Mouse (Mus musculus): ENCODE measurements at regions not wholly inside any gene's neighbourhood (a gene's known extent, or its start where the extent isn't known, plus 50 kb on each side); places are given as distances from the start of the nearest gene placed in this dataset.

DNA sequence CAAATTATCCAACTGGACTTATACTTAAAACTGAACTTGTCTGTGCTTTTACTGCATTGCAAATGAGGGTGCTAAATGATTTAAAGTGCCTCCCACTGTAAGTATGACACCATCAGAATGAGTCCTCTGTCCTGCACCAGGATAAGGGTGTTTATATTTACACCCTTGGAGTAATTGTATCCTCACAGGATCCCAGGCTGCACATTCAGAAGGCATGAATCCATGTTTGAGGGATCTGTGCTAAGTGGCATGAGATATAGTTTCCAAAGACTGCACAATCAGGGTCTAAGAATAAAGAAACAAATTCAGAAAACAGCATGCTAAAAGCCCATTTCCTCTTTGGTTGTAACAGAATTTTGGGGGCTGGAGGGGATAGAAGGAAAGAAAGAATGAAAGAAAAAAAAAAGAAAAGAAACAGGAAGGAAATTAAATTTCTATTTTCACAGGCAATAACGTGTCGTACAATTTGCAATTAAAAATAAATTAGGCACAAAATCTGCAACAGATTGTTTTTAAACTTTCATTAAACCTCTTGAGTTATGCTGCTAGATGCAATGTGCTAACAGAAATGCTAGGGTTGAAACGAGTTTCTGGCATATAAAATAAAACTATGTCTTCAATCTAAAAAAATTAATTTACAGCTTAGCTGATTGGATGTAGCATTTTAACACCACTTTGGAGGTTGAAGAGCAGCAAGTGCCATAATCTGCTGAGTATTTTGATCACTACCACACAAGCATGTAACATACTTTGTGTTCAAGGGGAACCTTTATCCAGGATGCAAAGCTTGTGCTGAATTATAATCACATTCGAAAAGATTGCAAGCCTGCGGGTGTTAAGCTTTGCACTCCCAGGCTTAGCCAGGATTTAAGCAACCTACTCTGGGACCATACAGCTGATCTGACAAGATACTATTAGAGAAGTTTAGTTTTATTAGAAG lies 689.9 kb upstream of the Tenm3 start:
- Histone ChIP-seq H3K27ac (ENCODE audit: insufficient read depth, low read length) (no peak overlapping the region), H3K4me3 (ENCODE audit: insufficient read depth, low read length) (no peak overlapping the region)
- TF ChIP-seq CTCF (IDR thresholded peaks at IDR 0.05; ENCODE audit: borderline replicate concordance, insufficient read depth, low read length) (no peak), POLR2A (IDR thresholded peaks at IDR 0.05; ENCODE audit: low read depth, low read length) (no peak)

DNA sequence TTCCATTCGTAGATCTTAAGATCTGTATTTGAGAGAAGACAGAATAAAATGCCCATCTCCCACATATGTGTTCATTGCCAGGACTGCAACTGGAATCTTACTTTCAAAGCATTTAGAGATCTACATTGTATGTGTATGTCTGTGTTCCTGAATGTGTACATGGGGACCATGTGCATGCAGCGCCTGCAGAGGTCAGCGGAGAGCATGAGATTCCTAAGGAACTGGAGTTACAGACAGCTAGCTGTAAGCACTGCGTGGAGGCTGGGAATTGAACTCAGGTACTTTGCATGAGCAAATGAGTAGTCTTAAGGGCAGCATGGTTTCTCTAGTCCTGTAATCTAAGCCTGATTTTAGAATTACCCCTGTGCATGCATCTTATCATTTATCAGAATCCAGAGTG lies 685.5 kb upstream of the Tenm3 start:
- Histone ChIP-seq H3K27ac (ENCODE audit: insufficient read depth, low read length) (no peak overlapping the region), H3K4me1 (ENCODE audit: control insufficient read depth, insufficient read depth, low read length) (no peaks in the 10 kb centered on the region), H3K4me3 (ENCODE audit: insufficient read depth, low read length) (no peak overlapping the region)
- TF ChIP-seq CTCF (IDR thresholded peaks at IDR 0.05; ENCODE audit: borderline replicate concordance, insufficient read depth, low read length) = peak; percentile 64; the same call in 1 of the 2 replicates
- no peak for TF ChIP-seq POLR2A (IDR thresholded peaks at IDR 0.05; ENCODE audit: low read depth, low read length)

More for the DNA sequence above, 689.9 kb upstream of the Tenm3 start:
- no peaks in the 10 kb centered on the region for H3K4me1 ChIP-seq (ENCODE audit: control insufficient read depth, insufficient read depth, low read length)

DNA sequence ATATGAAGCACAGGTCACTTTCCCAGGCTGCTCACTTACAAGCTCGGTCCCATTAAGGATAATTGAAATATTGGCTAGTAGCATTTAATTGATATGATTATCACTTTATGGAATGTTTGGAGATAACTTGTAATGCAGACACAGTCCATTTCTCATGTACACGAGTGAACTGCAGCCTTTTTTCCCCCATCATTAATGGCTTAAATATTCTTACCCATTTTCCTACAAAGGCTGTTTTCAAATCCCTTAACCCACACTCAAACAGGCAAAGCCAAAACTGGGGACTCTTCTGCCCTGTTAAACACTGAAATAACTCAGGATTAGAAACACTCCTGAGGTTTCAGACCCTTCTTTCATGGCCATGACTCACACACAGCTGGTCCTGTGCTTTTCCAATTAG lies 649.2 kb upstream of the Tenm3 start:
- no peaks in the 10 kb centered on the region for H3K4me1 ChIP-seq (ENCODE audit: control insufficient read depth, insufficient read depth, low read length)
- no peak for TF ChIP-seq POLR2A (IDR thresholded peaks at IDR 0.05; ENCODE audit: low read depth, low read length)
- no peak for TF ChIP-seq CTCF (IDR thresholded peaks at IDR 0.05; ENCODE audit: borderline replicate concordance, insufficient read depth, low read length)
- H3K27ac ChIP-seq (ENCODE audit: insufficient read depth, low read length) = peak overlapping the region; percentile 26; the same call in 1 of the 2 replicates
- no peak overlapping the region for H3K4me3 ChIP-seq (ENCODE audit: insufficient read depth, low read length)

DNA sequence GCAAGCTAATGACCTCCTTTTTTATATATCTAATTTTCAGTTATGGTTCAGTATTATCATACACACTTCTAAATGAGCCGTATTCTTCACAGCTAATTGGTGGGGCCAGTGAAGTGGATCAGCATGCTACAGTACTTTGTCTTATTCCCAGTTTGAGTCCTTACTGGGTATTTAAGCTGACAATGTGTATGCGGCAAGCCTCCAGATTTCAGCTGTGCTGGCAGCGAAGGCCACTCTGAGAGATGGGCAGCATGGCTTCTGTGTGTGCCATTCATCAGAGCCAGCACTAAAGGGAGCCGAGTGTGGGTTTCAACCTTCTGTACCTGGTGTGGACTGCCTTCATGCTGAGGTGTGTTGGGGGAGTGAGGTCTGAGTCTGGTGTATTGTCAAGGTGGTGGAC lies 641.5 kb upstream of the Tenm3 start:
- Histone ChIP-seq H3K4me3 (ENCODE audit: insufficient read depth, low read length) (no peak overlapping the region), H3K4me1 (ENCODE audit: control insufficient read depth, insufficient read depth, low read length) (no peaks in the 10 kb centered on the region), H3K27ac (ENCODE audit: insufficient read depth, low read length) (no peak overlapping the region)
- no peak for TF ChIP-seq POLR2A (IDR thresholded peaks at IDR 0.05; ENCODE audit: low read depth, low read length)
- TF ChIP-seq CTCF (IDR thresholded peaks at IDR 0.05; ENCODE audit: borderline replicate concordance, insufficient read depth, low read length) = no peak

DNA sequence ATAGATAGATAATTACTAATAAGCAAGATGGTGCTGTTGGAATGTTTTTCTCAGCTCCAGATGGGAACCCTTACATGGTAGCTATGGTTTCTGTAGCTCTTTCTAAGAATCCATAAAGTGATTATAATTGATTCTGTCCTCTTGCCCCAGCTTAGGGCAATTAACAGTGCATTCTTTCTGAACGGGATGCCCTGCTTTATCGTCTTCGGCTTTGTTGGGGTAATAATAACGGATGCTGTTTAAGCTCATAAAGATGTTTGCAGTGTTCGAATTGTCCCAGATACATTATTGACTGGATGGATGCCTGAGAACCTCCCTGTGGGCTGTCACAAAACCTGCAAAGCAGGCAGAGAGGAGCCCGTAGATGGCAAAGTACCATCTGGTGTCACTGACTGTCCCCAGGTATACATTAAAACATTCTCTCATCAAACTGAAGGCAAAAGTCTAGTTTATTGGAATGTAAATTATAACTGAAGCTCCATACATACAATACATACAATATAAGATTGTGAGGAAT lies 637.8 kb upstream of the Tenm3 start:
- H3K4me3 ChIP-seq (ENCODE audit: insufficient read depth, low read length) = no peak overlapping the region
- no peak overlapping the region for H3K27ac ChIP-seq (ENCODE audit: insufficient read depth, low read length)
- TF ChIP-seq CTCF (IDR thresholded peaks at IDR 0.05; ENCODE audit: borderline replicate concordance, insufficient read depth, low read length) (no peak), POLR2A (IDR thresholded peaks at IDR 0.05; ENCODE audit: low read depth, low read length) (no peak)
- no peaks in the 10 kb centered on the region for H3K4me1 ChIP-seq (ENCODE audit: control insufficient read depth, insufficient read depth, low read length)

DNA sequence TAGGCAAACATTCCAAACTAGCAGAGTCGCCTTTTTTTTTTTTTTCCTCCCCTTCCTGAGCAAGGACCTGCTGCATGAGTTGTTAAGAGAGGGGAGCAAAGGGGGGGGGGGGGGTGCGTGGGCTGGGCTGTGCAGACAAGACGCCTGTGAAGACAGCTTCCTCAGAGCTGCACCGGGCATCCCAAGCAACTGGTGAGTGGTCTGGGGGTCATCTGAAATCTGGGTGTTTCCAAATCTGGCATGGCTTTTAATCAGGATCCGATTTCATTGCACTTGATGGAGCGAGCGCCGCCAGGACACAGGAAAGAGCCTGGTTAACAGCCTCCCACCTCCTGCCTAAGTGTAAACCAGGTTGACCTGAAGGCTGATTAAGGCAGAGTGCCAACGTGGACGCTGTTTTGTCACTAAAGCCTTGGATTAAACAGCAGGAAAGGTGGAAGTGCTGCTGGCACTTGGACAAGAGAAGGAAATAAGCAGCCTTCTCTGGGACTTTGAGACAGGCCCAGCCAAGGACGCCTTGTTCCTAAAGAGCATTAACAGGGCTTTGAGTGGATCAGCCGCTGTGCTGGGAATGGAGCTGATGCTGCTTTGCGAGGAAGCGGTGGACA lies 622.3 kb upstream of the Tenm3 start:
- Histone ChIP-seq H3K27ac (ENCODE audit: insufficient read depth, low read length) (no peak overlapping the region), H3K4me3 (ENCODE audit: insufficient read depth, low read length) (no peak overlapping the region), H3K4me1 (ENCODE audit: control insufficient read depth, insufficient read depth, low read length) (no peaks in the 10 kb centered on the region)
- TF ChIP-seq POLR2A (IDR thresholded peaks at IDR 0.05; ENCODE audit: low read depth, low read length) = no peak
- TF ChIP-seq CTCF (IDR thresholded peaks at IDR 0.05; ENCODE audit: borderline replicate concordance, insufficient read depth, low read length) = no peak

DNA sequence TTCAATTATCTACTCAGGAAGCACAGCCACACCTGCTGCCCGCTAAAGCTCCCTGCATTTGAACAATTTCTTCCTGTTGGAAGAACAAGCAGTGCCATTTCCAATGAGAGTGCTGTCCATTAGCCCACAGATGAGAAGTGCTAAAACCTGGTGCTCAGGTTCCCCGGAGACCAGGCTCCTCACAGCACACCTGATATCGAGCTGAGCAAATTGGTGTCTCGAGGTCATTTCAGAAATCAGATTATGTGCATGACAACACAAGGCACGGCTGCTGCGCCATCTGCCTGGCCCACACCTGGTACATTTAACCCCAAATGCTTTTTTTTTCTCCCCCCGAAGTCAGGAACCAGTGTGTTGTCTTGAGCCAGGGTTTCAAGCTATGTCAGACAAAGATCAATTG lies 621.3 kb upstream of the Tenm3 start:
- Histone ChIP-seq H3K4me1 (ENCODE audit: control insufficient read depth, insufficient read depth, low read length) (no peaks in the 10 kb centered on the region), H3K4me3 (ENCODE audit: insufficient read depth, low read length) (no peak overlapping the region), H3K27ac (ENCODE audit: insufficient read depth, low read length) (no peak overlapping the region)
- no peak for TF ChIP-seq CTCF (IDR thresholded peaks at IDR 0.05; ENCODE audit: borderline replicate concordance, insufficient read depth, low read length)
- no peak for TF ChIP-seq POLR2A (IDR thresholded peaks at IDR 0.05; ENCODE audit: low read depth, low read length)

DNA sequence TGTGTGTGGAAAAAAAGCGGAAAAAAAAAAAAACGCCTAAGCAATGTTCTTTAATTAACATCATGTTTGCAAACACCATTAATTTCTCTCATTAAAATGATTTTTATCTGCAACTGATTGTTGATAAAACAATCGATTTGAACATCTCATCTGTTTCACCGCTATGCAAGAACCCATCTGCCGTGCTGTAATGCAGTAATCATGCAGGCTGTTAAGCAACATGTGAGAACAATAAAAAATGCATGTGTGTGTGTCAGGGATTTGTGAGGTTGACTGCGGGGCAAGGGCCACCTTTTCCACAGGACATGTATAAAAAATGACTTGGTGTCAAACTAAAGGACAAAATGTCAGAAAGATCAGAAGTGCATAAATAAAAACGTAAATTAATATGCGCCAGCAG lies 618.9 kb upstream of the Tenm3 start:
- Histone ChIP-seq H3K27ac (ENCODE audit: insufficient read depth, low read length) (no peak overlapping the region), H3K4me3 (ENCODE audit: insufficient read depth, low read length) (no peak overlapping the region), H3K4me1 (ENCODE audit: control insufficient read depth, insufficient read depth, low read length) (no peaks in the 10 kb centered on the region)
- TF ChIP-seq CTCF (IDR thresholded peaks at IDR 0.05; ENCODE audit: borderline replicate concordance, insufficient read depth, low read length) (no peak), POLR2A (IDR thresholded peaks at IDR 0.05; ENCODE audit: low read depth, low read length) (no peak)

DNA sequence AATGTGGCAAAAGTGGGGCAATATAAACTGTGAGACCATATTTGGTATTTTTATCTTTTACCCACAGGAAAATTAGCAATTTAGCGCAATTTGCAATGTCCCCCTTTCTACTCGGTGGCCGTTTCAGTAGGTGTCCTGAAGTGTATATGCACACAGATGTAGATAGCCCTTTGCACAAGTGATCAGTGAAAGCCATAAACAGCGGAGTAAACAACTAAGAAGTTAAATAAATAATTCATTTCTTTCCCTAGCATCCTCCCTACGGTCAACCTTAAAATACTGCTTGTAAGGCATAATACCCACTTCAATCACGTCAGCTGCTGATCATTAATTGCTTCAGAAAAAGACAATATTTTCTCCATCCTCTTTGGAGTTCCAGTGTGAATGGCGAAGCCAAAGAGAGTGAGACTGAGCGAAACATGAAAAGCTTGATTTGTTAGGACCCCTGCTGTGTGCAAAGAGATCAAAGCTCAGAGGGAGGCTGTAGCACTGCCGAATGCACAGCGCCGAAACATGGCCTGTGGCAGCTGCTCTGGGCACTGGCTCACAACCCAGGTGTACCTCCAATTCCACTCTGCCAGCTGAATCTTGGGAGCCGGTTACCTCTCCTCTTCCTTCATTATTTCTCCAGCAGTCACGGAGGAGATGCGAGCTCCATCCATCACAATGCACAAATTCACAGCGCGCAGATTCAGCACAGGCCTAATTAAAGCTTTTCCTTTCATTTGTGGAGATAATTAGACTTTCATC lies 618.1 kb upstream of the Tenm3 start:
- Histone ChIP-seq H3K4me3 (ENCODE audit: insufficient read depth, low read length) (no peak overlapping the region), H3K27ac (ENCODE audit: insufficient read depth, low read length) (no peak overlapping the region), H3K4me1 (ENCODE audit: control insufficient read depth, insufficient read depth, low read length) (no peaks in the 10 kb centered on the region)
- TF ChIP-seq CTCF (IDR thresholded peaks at IDR 0.05; ENCODE audit: borderline replicate concordance, insufficient read depth, low read length) = no peak
- TF ChIP-seq POLR2A (IDR thresholded peaks at IDR 0.05; ENCODE audit: low read depth, low read length) = no peak
